Mouse (Mus musculus) megakaryocyte, embryonic 14.5 days (primary cell): ENCODE results near the gene Rapgef5.

Experiments used
- FLI1 ChIP-seq: IDR thresholded peaks from 2 replicates; pipeline ENCODE4 v1.6.1; 2012; ENCODE audit warnings: low read length, inconsistent platforms, mixed read lengths
- GATA1 ChIP-seq: IDR thresholded peaks from 3 replicates; pipeline ENCODE4 v1.6.1; 2012; ENCODE audit warnings: mixed read lengths, low read length, inconsistent platforms, borderline replicate concordance

DNA sequence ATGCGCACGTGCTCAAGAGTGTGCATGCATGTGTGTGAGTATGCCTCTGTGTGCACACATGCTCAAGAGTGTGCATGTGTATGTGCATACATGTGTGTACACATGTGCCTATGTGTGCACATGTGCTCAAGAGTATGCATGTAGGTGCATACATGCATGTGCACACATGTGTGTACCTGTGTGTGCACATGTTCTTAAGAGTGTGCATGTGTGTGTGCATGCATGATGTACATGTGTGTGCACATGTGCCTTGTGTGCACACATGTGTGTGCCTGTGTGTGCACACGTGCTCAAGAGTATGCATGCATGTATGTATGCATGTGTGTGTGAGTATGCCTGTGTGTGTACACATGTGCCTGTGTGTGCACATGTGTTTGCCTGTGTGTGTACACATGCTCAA, 45.8 kb downstream of the Rapgef5 start:
- no peak for TF ChIP-seq GATA1
- TF ChIP-seq FLI1: no peak
